Mouse (Mus musculus): ENCODE results near the gene Mfng. TPM values are rescaled to one million over a fixed set of nuclear protein-coding genes. Genes with fewer than 3 reads are reported as not detected.

Gene Mfng
- polyA plus RNA-seq (2011; ENCODE audit: insufficient read depth, insufficient read length, low replicate concordance, missing spikeins), result 8.6 and 15.5 TPM in 2 replicates

GRCm38 (mm10) chr15:78773290-78773729 lies at the start of gene Mfng:
Gene Mfng, minus strand, starts transcription at chr15:78773475.
- Histone ChIP-seq H3K4me1 (ENCODE audit: control insufficient read depth, insufficient read depth, low read length) (peaks cover 3% of the 10 kb centered on the region; the same call in 1 of the 2 replicates), H3K4me3 (replicated peaks; ENCODE audit: control insufficient read depth, low read depth, low read length) (peak within 1 kb of the TSS; percentile 65), H3K27ac (ENCODE audit: control insufficient read depth, insufficient read depth, low read depth, low read length, poor library complexity) (peak within 1 kb of the TSS; percentile 84)
- TF ChIP-seq CTCF (IDR thresholded peaks at IDR 0.05; ENCODE audit: control insufficient read depth, insufficient read depth, low read length) (no peak), POLR2A (IDR thresholded peaks at IDR 0.05; ENCODE audit: borderline replicate concordance, control insufficient read depth, low read depth, low read length) (peak; percentile 83; the same call in 1 of the 2 replicates)
- 0% methylated on average over 11 of the region's 11 CpGs for WGBS

GRCm38 (mm10) chr15:78816074-78816391 lies 42.8 kb upstream of the Mfng start:
- no peak overlapping the region for H3K4me3 ChIP-seq (replicated peaks; ENCODE audit: control insufficient read depth, low read depth, low read length)
- peaks cover under 1% of the 10 kb centered on the region; the same call in 1 of the 2 replicates for H3K4me1 ChIP-seq (ENCODE audit: control insufficient read depth, insufficient read depth, low read length)
- no peak for TF ChIP-seq POLR2A (IDR thresholded peaks at IDR 0.05; ENCODE audit: borderline replicate concordance, control insufficient read depth, low read depth, low read length)
- TF ChIP-seq CTCF (IDR thresholded peaks at IDR 0.05; ENCODE audit: control insufficient read depth, insufficient read depth, low read length), result no peak
- 24% methylated on average over 6 of the region's 6 CpGs for WGBS
- peak overlapping the region; percentile 68 for H3K27ac ChIP-seq (ENCODE audit: control insufficient read depth, insufficient read depth, low read depth, low read length, poor library complexity)

- Histone ChIP-seq H3K4me3 (replicated peaks; ENCODE audit: control insufficient read depth, low read depth, low read length) (peak overlapping the region; percentile 27), H3K4me1 (ENCODE audit: control insufficient read depth, insufficient read depth, low read length) (peaks cover 2% of the 10 kb centered on the region; the same call in 1 of the 2 replicates), H3K27ac (ENCODE audit: control insufficient read depth, insufficient read depth, low read depth, low read length, poor library complexity) (peak overlapping the region; percentile 68)
- no peak for TF ChIP-seq POLR2A (IDR thresholded peaks at IDR 0.05; ENCODE audit: borderline replicate concordance, control insufficient read depth, low read depth, low read length)
- no peak for TF ChIP-seq CTCF (IDR thresholded peaks at IDR 0.05; ENCODE audit: control insufficient read depth, insufficient read depth, low read length)
- WGBS, result 5% methylated on average over 11 of the region's 11 CpGs
These were observed 42.2 kb upstream of the Mfng start for GRCm38 (mm10) chr15:78815314-78816073.

GRCm38 (mm10) chr15:78813603-78814002 lies 40.3 kb upstream of the Mfng start:
- peaks cover 2% of the 10 kb centered on the region; the same call in 1 of the 2 replicates for H3K4me1 ChIP-seq (ENCODE audit: control insufficient read depth, insufficient read depth, low read length)
- 83% methylated on average over 4 of the region's 4 CpGs for WGBS
- H3K27ac ChIP-seq (ENCODE audit: control insufficient read depth, insufficient read depth, low read depth, low read length, poor library complexity), result no peak overlapping the region
- TF ChIP-seq CTCF (IDR thresholded peaks at IDR 0.05; ENCODE audit: control insufficient read depth, insufficient read depth, low read length), result no peak
- no peak for TF ChIP-seq POLR2A (IDR thresholded peaks at IDR 0.05; ENCODE audit: borderline replicate concordance, control insufficient read depth, low read depth, low read length)
- H3K4me3 ChIP-seq (replicated peaks; ENCODE audit: control insufficient read depth, low read depth, low read length), result no peak overlapping the region

GRCm38 (mm10) chr15:78810146-78810545 lies 36.9 kb upstream of the Mfng start:
- Histone ChIP-seq H3K27ac (ENCODE audit: control insufficient read depth, insufficient read depth, low read depth, low read length, poor library complexity) (peak overlapping the region; percentile 82), H3K4me1 (ENCODE audit: control insufficient read depth, insufficient read depth, low read length) (peaks cover 5% of the 10 kb centered on the region; the same call in 1 of the 2 replicates), H3K4me3 (replicated peaks; ENCODE audit: control insufficient read depth, low read depth, low read length) (peak overlapping the region; percentile 17)
- 18% methylated on average over 9 of the region's 9 CpGs for WGBS
- peak; percentile 11; the same call in 1 of the 2 replicates for TF ChIP-seq POLR2A (IDR thresholded peaks at IDR 0.05; ENCODE audit: borderline replicate concordance, control insufficient read depth, low read depth, low read length)
- no peak for TF ChIP-seq CTCF (IDR thresholded peaks at IDR 0.05; ENCODE audit: control insufficient read depth, insufficient read depth, low read length)

GRCm38 (mm10) chr15:78809739-78810138 lies 36.5 kb upstream of the Mfng start:
- TF ChIP-seq CTCF (IDR thresholded peaks at IDR 0.05; ENCODE audit: control insufficient read depth, insufficient read depth, low read length) (no peak), POLR2A (IDR thresholded peaks at IDR 0.05; ENCODE audit: borderline replicate concordance, control insufficient read depth, low read depth, low read length) (no peak)
- Histone ChIP-seq H3K4me1 (ENCODE audit: control insufficient read depth, insufficient read depth, low read length) (peaks cover 6% of the 10 kb centered on the region; the same call in 1 of the 2 replicates), H3K4me3 (replicated peaks; ENCODE audit: control insufficient read depth, low read depth, low read length) (peak overlapping the region; percentile 1), H3K27ac (ENCODE audit: control insufficient read depth, insufficient read depth, low read depth, low read length, poor library complexity) (peak overlapping the region; percentile 82)
- 22% methylated on average over 9 of the region's 9 CpGs for WGBS

- TF ChIP-seq POLR2A (IDR thresholded peaks at IDR 0.05; ENCODE audit: borderline replicate concordance, control insufficient read depth, low read depth, low read length) (no peak), CTCF (IDR thresholded peaks at IDR 0.05; ENCODE audit: control insufficient read depth, insufficient read depth, low read length) (no peak)
- WGBS, result 55% methylated on average over 2 of the region's 2 CpGs
- Histone ChIP-seq H3K27ac (ENCODE audit: control insufficient read depth, insufficient read depth, low read depth, low read length, poor library complexity) (peak overlapping the region; percentile 66), H3K4me3 (replicated peaks; ENCODE audit: control insufficient read depth, low read depth, low read length) (no peak overlapping the region), H3K4me1 (ENCODE audit: control insufficient read depth, insufficient read depth, low read length) (peaks cover 8% of the 10 kb centered on the region; the same call in 1 of the 2 replicates)
These were observed 35.7 kb upstream of the Mfng start for GRCm38 (mm10) chr15:78808980-78809379.

GRCm38 (mm10) chr15:78807141-78807540 lies 33.9 kb upstream of the Mfng start:
- TF ChIP-seq CTCF (IDR thresholded peaks at IDR 0.05; ENCODE audit: control insufficient read depth, insufficient read depth, low read length) (no peak), POLR2A (IDR thresholded peaks at IDR 0.05; ENCODE audit: borderline replicate concordance, control insufficient read depth, low read depth, low read length) (no peak)
- peaks cover 8% of the 10 kb centered on the region; the same call in 1 of the 2 replicates for H3K4me1 ChIP-seq (ENCODE audit: control insufficient read depth, insufficient read depth, low read length)
- WGBS, result 74% methylated on average over 3 of the region's 3 CpGs
- no peak overlapping the region for H3K4me3 ChIP-seq (replicated peaks; ENCODE audit: control insufficient read depth, low read depth, low read length)
- no peak overlapping the region for H3K27ac ChIP-seq (ENCODE audit: control insufficient read depth, insufficient read depth, low read depth, low read length, poor library complexity)

Measured in bone marrow, adult 2 months (tissue).